Mouse (Mus musculus): ENCODE data around the gene Lctl. TPM values are rescaled to one million over a fixed set of nuclear protein-coding genes. Genes with fewer than 3 reads are reported as not detected.
"Not testable (repeated sequence)": the region's sequence is repeated elsewhere in the genome, so short reads cannot be mapped to it uniquely, and the experiment has no call there.

Gene Lctl
- polyA plus RNA-seq, 1 experiment from 2014 or later = not detected

DNA sequence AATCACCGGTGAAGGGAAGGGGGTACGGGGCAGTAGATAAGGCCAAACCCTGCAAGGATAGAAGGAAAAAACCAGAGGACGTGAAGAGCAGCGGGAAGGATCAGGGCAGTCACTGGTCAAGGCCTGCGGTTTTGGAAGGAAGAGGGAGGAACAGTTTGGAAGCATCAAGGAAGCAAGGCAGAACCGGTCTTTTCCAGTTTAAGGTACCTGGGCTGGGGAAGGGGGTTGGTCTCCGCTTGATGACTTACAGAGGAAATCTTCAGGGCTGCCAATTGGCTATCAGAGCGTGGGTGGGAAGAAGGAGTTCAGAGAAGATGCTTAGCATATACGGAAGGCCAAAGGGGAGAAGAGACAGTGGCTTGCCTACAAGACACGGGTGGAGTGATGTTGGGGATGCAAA, 5.7 kb downstream of the Lctl start:
- H3K4me3 ChIP-seq = no peak overlapping the region
- WGBS = 93% methylated on average over 10 of the region's 10 CpGs
- no peaks in the 10 kb centered on the region for H3K9me3 ChIP-seq
- ATAC-seq (ENCODE audit: low read depth) = no peak
- H3K27me3 ChIP-seq = no peaks in the 10 kb centered on the region
- H3K36me3 ChIP-seq = no peaks in the 10 kb centered on the region
- no peak overlapping the region for H3K4me2 ChIP-seq
- no peaks in the 10 kb centered on the region for H3K4me1 ChIP-seq (replicated peaks)
- no peak overlapping the region for H3K27ac ChIP-seq (replicated peaks)
- H3K9ac ChIP-seq = no peak overlapping the region

GRCm38 (mm10) chr9:64124846-64125245, 7.9 kb downstream of the Lctl start:
- H3K9me3 ChIP-seq; H3K4me1 ChIP-seq (replicated peaks); H3K4me3 ChIP-seq; H3K9ac ChIP-seq; H3K4me2 ChIP-seq; H3K36me3 ChIP-seq; H3K27ac ChIP-seq (replicated peaks); H3K27me3 ChIP-seq; ATAC-seq (ENCODE audit: low read depth): not testable (repeated sequence)
- 59% methylated on average over 3 of the region's 3 CpGs for WGBS

DNA sequence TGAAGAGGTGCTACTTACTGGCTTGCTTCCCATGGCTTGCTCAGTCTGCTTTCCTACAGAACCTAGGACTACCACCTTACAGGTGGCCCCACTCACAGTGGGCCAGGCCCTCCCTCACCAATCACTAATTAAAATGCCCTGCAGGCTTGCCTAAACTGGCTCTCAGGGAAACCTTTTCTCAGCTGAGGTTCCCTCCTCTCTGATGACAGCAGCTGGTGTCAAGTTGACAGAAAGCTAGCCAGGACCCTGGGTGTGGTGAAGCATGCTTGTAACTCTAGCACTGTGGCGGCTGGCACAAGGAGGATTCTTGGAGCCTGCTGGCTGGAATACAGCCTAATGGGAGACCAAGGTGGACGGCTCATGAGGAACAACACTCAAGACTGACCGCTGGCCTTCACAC, 8.4 kb downstream of the Lctl start:
- H3K4me2 ChIP-seq = no peak overlapping the region
- H3K27me3 ChIP-seq = no peaks in the 10 kb centered on the region
- no peaks in the 10 kb centered on the region for H3K36me3 ChIP-seq
- H3K9me3 ChIP-seq = no peaks in the 10 kb centered on the region
- WGBS = 75% methylated on average over 3 of the region's 3 CpGs
- H3K27ac ChIP-seq (replicated peaks) = no peak overlapping the region
- H3K9ac ChIP-seq = no peak overlapping the region
- no peak overlapping the region for H3K4me3 ChIP-seq
- ATAC-seq (ENCODE audit: low read depth) = no peak
- no peaks in the 10 kb centered on the region for H3K4me1 ChIP-seq (replicated peaks)

GRCm38 (mm10) chr9:64126121-64126520, 9.2 kb downstream of the Lctl start:
- Histone ChIP-seq H3K27ac (replicated peaks) (no peak overlapping the region), H3K4me2 (no peak overlapping the region), H3K27me3 (no peaks in the 10 kb centered on the region), H3K36me3 (no peaks in the 10 kb centered on the region), H3K4me3 (no peak overlapping the region), H3K4me1 (replicated peaks) (no peaks in the 10 kb centered on the region), H3K9me3 (no peaks in the 10 kb centered on the region), H3K9ac (no peak overlapping the region)
- 72% methylated on average over 12 of the region's 12 CpGs for WGBS
- ATAC-seq (ENCODE audit: low read depth) = no peak

GRCm38 (mm10) chr9:64131623-64132022, 14.7 kb downstream of the Lctl start:
- H3K27ac ChIP-seq (replicated peaks) = no peak overlapping the region
- H3K36me3 ChIP-seq = no peaks in the 10 kb centered on the region
- no peak overlapping the region for H3K9ac ChIP-seq
- no peaks in the 10 kb centered on the region for H3K27me3 ChIP-seq
- H3K4me1 ChIP-seq (replicated peaks) = no peaks in the 10 kb centered on the region
- no peak overlapping the region for H3K4me3 ChIP-seq
- WGBS = 81% methylated on average over 6 of the region's 6 CpGs
- H3K4me2 ChIP-seq = no peak overlapping the region
- H3K9me3 ChIP-seq = no peaks in the 10 kb centered on the region
- no peak for ATAC-seq (ENCODE audit: low read depth)

DNA sequence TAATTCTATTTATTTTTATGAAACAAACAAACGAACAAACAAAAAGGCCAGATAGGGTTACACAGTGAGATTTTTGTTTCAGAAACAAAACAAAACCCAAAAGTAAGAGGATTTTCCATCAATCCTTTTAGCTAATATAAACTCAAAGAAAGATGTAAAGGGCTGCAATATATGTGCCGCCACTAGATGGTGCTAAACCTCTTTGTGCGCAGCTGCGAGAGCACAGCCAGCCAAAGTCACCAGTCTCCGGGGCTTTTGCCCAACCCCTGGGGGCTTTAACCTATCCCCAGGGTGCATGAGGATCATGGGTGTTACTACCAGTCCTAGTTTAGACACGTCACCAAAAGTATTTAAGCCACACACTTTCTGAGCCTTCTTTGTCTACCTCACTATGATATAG, 21.9 kb downstream of the Lctl start:
- not testable (repeated sequence) for H3K4me1 ChIP-seq (replicated peaks); H3K4me3 ChIP-seq; H3K27ac ChIP-seq (replicated peaks); H3K9ac ChIP-seq; ATAC-seq (ENCODE audit: low read depth); H3K27me3 ChIP-seq; H3K9me3 ChIP-seq; H3K36me3 ChIP-seq; H3K4me2 ChIP-seq
- 8% methylated on average over 6 of the region's 6 CpGs for WGBS

DNA sequence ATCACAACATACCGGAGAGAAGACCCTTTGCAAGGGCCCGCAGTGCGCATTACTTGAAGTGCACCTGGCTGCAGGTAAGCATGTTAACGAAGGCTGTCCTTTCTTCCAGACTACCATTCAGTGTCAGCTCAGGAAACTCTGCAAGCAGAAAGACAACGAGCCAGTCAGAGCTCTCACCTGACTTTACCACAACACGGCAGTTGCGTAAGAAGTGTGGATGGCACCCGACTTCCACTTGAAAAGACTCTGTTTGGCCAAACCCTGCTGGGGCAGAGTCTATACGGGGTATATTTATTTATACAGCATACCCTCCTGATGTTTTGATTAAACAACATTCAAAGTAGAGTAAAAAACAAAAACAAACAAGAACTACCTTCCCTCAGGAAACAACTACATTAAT, 22.9 kb downstream of the Lctl start:
- Histone ChIP-seq H3K27me3 (no peaks in the 10 kb centered on the region), H3K4me3 (no peak overlapping the region), H3K36me3 (no peaks in the 10 kb centered on the region), H3K27ac (replicated peaks) (no peak overlapping the region), H3K4me2 (no peak overlapping the region), H3K4me1 (replicated peaks) (no peaks in the 10 kb centered on the region), H3K9me3 (no peaks in the 10 kb centered on the region), H3K9ac (no peak overlapping the region)
- no peak for ATAC-seq (ENCODE audit: low read depth)
- WGBS = 91% methylated on average over 9 of the region's 9 CpGs

DNA sequence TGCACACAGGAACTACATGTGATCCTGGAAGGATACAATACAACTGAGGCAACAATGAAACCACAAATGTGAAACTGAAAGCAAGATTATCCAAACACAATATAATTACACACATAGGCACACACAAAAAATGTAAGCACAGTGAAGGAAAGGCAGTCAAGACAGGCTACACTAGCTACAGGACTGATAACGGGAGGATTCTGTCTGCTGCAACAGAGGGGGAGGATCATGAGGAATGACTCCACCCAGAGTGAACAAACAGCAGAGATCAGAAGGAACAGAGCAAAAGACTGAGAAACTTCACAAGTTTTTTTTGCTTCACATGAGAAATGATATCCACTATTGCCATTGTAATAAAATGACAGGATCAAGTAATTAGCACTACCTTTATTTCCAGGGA, 39.7 kb downstream of the Lctl start:
- WGBS = 94% methylated on average over 1 of the region's 1 CpGs
- no peak overlapping the region for H3K9ac ChIP-seq
- H3K4me1 ChIP-seq (replicated peaks) = no peaks in the 10 kb centered on the region
- H3K9me3 ChIP-seq = no peaks in the 10 kb centered on the region
- ATAC-seq (ENCODE audit: low read depth) = no peak
- H3K4me3 ChIP-seq = no peak overlapping the region
- peaks cover 12% of the 10 kb centered on the region; the same call in 1 of the 2 replicates for H3K36me3 ChIP-seq
- no peaks in the 10 kb centered on the region for H3K27me3 ChIP-seq
- no peak overlapping the region for H3K27ac ChIP-seq (replicated peaks)
- no peak overlapping the region for H3K4me2 ChIP-seq

DNA sequence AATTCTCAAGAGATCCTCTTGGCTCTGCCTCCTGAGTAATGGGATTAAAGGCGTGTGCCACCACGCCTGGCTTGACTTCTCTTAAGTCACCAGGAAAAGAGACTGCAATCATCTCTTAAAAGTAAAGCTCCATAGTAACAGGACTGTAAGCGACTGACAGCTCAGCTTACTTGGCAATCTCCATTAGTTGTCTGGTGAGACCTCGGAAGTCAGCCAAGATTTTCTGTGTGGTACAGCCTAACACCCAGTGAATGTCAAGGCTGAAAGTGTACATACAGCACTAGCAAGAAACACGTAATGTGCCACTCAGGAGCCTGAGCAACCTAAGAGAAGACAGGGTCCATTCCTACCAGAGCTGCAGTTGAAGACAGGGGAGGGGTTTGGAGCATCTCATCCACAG, 43.5 kb downstream of the Lctl start:
- H3K27me3 ChIP-seq = no peaks in the 10 kb centered on the region
- no peak overlapping the region for H3K4me2 ChIP-seq
- WGBS = 90% methylated on average over 5 of the region's 5 CpGs
- H3K4me3 ChIP-seq = no peak overlapping the region
- H3K9me3 ChIP-seq = no peaks in the 10 kb centered on the region
- H3K9ac ChIP-seq = no peak overlapping the region
- no peak for ATAC-seq (ENCODE audit: low read depth)
- peaks cover 20% of the 10 kb centered on the region for H3K36me3 ChIP-seq
- no peak overlapping the region for H3K27ac ChIP-seq (replicated peaks)
- no peaks in the 10 kb centered on the region for H3K4me1 ChIP-seq (replicated peaks)

- H3K9ac ChIP-seq; H3K4me2 ChIP-seq; H3K36me3 ChIP-seq; H3K9me3 ChIP-seq; H3K27me3 ChIP-seq; ATAC-seq (ENCODE audit: low read depth); H3K27ac ChIP-seq (replicated peaks); H3K4me3 ChIP-seq: not testable (repeated sequence)
- peaks cover 19% of the 10 kb centered on the region for H3K4me1 ChIP-seq (replicated peaks)
- WGBS = 90% methylated on average over 3 of the region's 3 CpGs
Observed at GRCm38 (mm10) chr9:64169967-64170366, 53.0 kb downstream of the Lctl start.

- Histone ChIP-seq H3K9me3 (no peaks in the 10 kb centered on the region), H3K27ac (replicated peaks) (peak overlapping the region; percentile 81), H3K4me2 (peak overlapping the region; percentile 94), H3K4me1 (replicated peaks) (peaks cover 24% of the 10 kb centered on the region), H3K36me3 (peaks cover 26% of the 10 kb centered on the region), H3K27me3 (no peaks in the 10 kb centered on the region), H3K4me3 (peak overlapping the region; percentile 77), H3K9ac (peak overlapping the region; percentile 84)
- ATAC-seq (ENCODE audit: low read depth) = no peak; the same call in 1 of the 2 replicates
- WGBS = 3% methylated on average over 18 of the region's 18 CpGs
Observed at GRCm38 (mm10) chr9:64172145-64172815, 55.3 kb downstream of the Lctl start.

DNA sequence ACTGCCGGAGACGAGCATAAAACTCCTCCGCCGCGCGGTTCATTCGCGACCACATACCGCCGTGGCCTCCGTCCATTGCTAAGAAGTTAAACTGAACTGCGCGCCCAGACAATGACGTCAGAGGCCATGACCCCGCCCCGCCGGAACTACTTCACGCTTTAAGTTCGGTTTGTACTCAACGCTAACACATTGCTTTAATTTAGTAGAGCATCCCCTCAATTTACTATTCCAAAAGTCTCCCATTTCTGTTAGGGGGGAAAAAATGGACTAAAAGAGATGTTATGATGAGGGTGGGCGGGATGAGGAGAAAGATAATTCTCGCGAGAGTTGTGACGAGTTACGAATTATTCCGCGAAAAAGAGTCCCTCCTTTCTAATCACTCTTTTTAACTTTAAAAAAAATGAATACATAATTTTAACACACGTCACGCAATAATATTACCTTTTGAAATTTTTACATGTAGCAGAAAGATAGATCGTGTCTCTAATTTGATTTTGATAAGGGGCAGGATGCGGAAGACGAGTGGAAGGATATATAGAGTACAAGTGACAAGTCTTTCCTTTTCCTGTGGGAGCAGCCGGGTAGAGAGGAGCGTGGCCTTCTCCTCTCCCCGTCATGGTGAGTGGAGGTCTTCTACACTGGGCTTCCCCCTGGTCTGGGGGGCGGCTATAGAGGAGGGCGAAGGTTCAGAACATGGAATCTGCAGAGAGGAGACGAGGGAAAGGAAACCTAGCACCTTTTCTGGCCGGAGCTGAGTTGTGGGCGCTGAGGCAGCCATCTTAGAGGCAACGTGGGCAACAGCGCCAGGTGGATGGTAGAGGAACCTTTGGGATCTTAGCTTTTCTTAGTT, 56.1 kb downstream of the Lctl start, which contains the start of the genes Zwilch and Rpl4:
Gene Zwilch, minus strand, starts transcription at position 289 of the 850 bp plus-strand sequence.
Gene Rpl4, plus strand, starts transcription at position 560 of the 850 bp plus-strand sequence.
- Histone ChIP-seq H3K36me3 (peaks cover 34% of the 10 kb centered on the region), H3K4me1 (replicated peaks) (peaks cover 24% of the 10 kb centered on the region), H3K4me3 (peak within 1 kb of the TSS; percentile 77), H3K9me3 (no peaks in the 10 kb centered on the region), H3K4me2 (peak within 1 kb of the TSS; percentile 94), H3K27ac (replicated peaks) (peak within 1 kb of the TSS; percentile 81), H3K9ac (peak within 1 kb of the TSS; percentile 84), H3K27me3 (no peaks in the 10 kb centered on the region)
- WGBS = under 1% methylated on average over 42 of the region's 42 CpGs
- ATAC-seq (ENCODE audit: low read depth) = peak; percentile 93

Measured in neural tube, embryonic 13.5 days (tissue).